Mouse (Mus musculus) CH12.LX (cell line): ENCODE data around the gene Snrpd2. TPM values are rescaled to one million over a fixed set of nuclear protein-coding genes. Genes with fewer than 3 reads are reported as not detected.
A peak's percentile ranks its signal among the peaks of the same experiment; 100 is the strongest.

Experiments used
- DNase-seq: peaks from one replicate; pipeline ENCODE4 v3.0.0-alpha.2; 2013; ENCODE audit errors: extremely low read depth
- H3K27ac ChIP-seq: 2 replicates; pipeline ENCODE4 v1.5.1; 2012; ENCODE audit warnings: low read depth, mild to moderate bottlenecking, control low read depth, moderate library complexity; ENCODE audit not compliant: insufficient read depth
- H3K27me3 ChIP-seq: replicated peaks from 2 replicates; pipeline ENCODE3; 2012; ENCODE audit warnings: inconsistent platforms
- H3K36me3 ChIP-seq, 2 experiments: replicated peaks in 1 of 2; 2 replicates each; pipeline versions ENCODE3 to v1.6.1; 2012; ENCODE audit warnings: inconsistent platforms in 1 of 2, low read length in 1 of 2, mild to moderate bottlenecking in 1 of 2, mixed read lengths in 1 of 2, moderate library complexity in 1 of 2; ENCODE audit not compliant: control insufficient read depth in 1 of 2, insufficient read depth in 1 of 2
- H3K4me1 ChIP-seq, 2 experiments: 2 replicates each; pipeline ENCODE4 v1.6.1; 2012; ENCODE audit warnings: inconsistent platforms in 1 of 2, moderate library complexity in 1 of 2; ENCODE audit not compliant: insufficient read depth in 2 of 2, control insufficient read depth in 1 of 2
- H3K4me2 ChIP-seq: 2 replicates; pipeline ENCODE4 v1.6.1; 2012; ENCODE audit warnings: low read depth, mild to moderate bottlenecking, control low read depth; ENCODE audit not compliant: poor library complexity, insufficient read depth, severe bottlenecking
- H3K4me3 ChIP-seq, 3 experiments: fragments of 150-350 bp in 1 of 3; sonication (generic) in 1 of 3; replicated peaks in 1 of 3; 2 replicates each; pipeline versions ENCODE3 to v1.5.1; 2011 to 2012; ENCODE audit warnings: low read depth in 2 of 3, low read length in 2 of 3, mild to moderate bottlenecking in 2 of 3, moderate library complexity in 2 of 3, control low read depth in 1 of 3, improper control_type of control experiment in 1 of 3, inconsistent platforms in 1 of 3, mixed read lengths in 1 of 3; ENCODE audit not compliant: poor library complexity in 1 of 3
- H3K79me2 ChIP-seq: replicated peaks from 2 replicates; pipeline ENCODE4 v1.6.1; 2012; ENCODE audit warnings: mild to moderate bottlenecking, moderate library complexity; ENCODE audit not compliant: control insufficient read depth, poor library complexity, insufficient read depth, severe bottlenecking; ENCODE audit errors: extremely low read depth
- H3K9ac ChIP-seq: 2 replicates; pipeline ENCODE4 v1.6.1; 2012; ENCODE audit warnings: low read depth, mild to moderate bottlenecking, control low read depth, moderate library complexity; ENCODE audit not compliant: insufficient read depth
- H3K9me3 ChIP-seq: replicated peaks from 2 replicates; pipeline ENCODE3; 2012; ENCODE audit warnings: low read length, inconsistent platforms, mixed read lengths
- BHLHE40 ChIP-seq: IDR thresholded peaks from 2 replicates; pipeline ENCODE4 v1.6.1; 2011; ENCODE audit warnings: mild to moderate bottlenecking, low read depth, low read length, improper control_type of control experiment
- CHD1 ChIP-seq: IDR thresholded peaks from 2 replicates; pipeline ENCODE4 v1.6.1; 2012; ENCODE audit warnings: low read depth, low read length, improper control_type of control experiment, inconsistent platforms
- CHD2 ChIP-seq: IDR thresholded peaks from 2 replicates; pipeline ENCODE4 v1.6.1; 2011; ENCODE audit warnings: low read length, improper control_type of control experiment
- E2F4 ChIP-seq: IDR thresholded peaks from 2 replicates; pipeline ENCODE4 v1.6.1; 2011; ENCODE audit warnings: low read depth, low read length, improper control_type of control experiment; ENCODE audit not compliant: insufficient replicate concordance
- GABPA ChIP-seq: IDR thresholded peaks from 2 replicates; pipeline ENCODE4 v1.6.1; 2012; ENCODE audit warnings: low read depth, low read length, improper control_type of control experiment, inconsistent platforms; ENCODE audit not compliant: insufficient replicate concordance
- IRF4 ChIP-seq: IDR thresholded peaks from 2 replicates; pipeline ENCODE4 v1.6.1; 2014; ENCODE audit warnings: low read depth, mild to moderate bottlenecking, inconsistent platforms, low read length, improper control_type of control experiment
- JUN ChIP-seq: IDR thresholded peaks from 2 replicates; pipeline ENCODE4 v1.6.1; 2011; ENCODE audit warnings: low read depth, mild to moderate bottlenecking, low read length, improper control_type of control experiment, moderate library complexity; ENCODE audit not compliant: insufficient read depth
- KAT2A ChIP-seq: IDR thresholded peaks from 2 replicates; pipeline ENCODE4 v1.6.1; 2012; ENCODE audit warnings: low read length, improper control_type of control experiment, inconsistent platforms; ENCODE audit not compliant: insufficient replicate concordance
- MAFK ChIP-seq: IDR thresholded peaks from 2 replicates; pipeline ENCODE4 v1.6.1; 2011; ENCODE audit warnings: low read length, improper control_type of control experiment; ENCODE audit not compliant: insufficient replicate concordance
- MEF2A ChIP-seq: IDR thresholded peaks from 2 replicates; pipeline ENCODE4 v1.6.1; 2014; ENCODE audit warnings: low read depth, mild to moderate bottlenecking, inconsistent platforms, low read length, improper control_type of control experiment, borderline replicate concordance
- MXI1 ChIP-seq: IDR thresholded peaks from 2 replicates; pipeline ENCODE4 v1.6.1; 2011; ENCODE audit warnings: mild to moderate bottlenecking, low read depth, low read length, improper control_type of control experiment
- NELFE ChIP-seq: IDR thresholded peaks from 2 replicates; pipeline ENCODE4 v1.6.1; 2011; ENCODE audit warnings: low read depth, low read length, improper control_type of control experiment
- NRF1 ChIP-seq: IDR thresholded peaks from 2 replicates; pipeline ENCODE4 v1.6.1; 2014; ENCODE audit warnings: low read depth, mild to moderate bottlenecking, inconsistent platforms, low read length, improper control_type of control experiment, moderate library complexity
- PAX5 ChIP-seq: IDR thresholded peaks from 2 replicates; pipeline ENCODE4 v1.6.1; 2012; ENCODE audit warnings: low read length, inconsistent platforms, mixed read lengths
- POLR2A ChIP-seq: IDR thresholded peaks from 2 replicates; pipeline ENCODE4 v1.6.1; 2011; ENCODE audit warnings: low read depth, mild to moderate bottlenecking, improper control_type of control experiment, low read length
- RAD21 ChIP-seq: IDR thresholded peaks from 2 replicates; pipeline ENCODE4 v1.6.1; 2011; ENCODE audit warnings: low read depth, mild to moderate bottlenecking, low read length, improper control_type of control experiment, moderate library complexity
- RCOR1 ChIP-seq: conservative IDR thresholded peaks from 2 replicates; pipeline ENCODE4 v1.6.1; 2012; ENCODE audit warnings: low read depth, mild to moderate bottlenecking, inconsistent platforms, low read length, improper control_type of control experiment
- TBP ChIP-seq: conservative IDR thresholded peaks from 2 replicates; pipeline ENCODE4 v1.6.1; 2011; ENCODE audit warnings: low read depth, low read length, improper control_type of control experiment
- TCF12 ChIP-seq: IDR thresholded peaks from 2 replicates; pipeline ENCODE4 v1.6.1; 2014; ENCODE audit warnings: low read depth, mild to moderate bottlenecking, inconsistent platforms, low read length, improper control_type of control experiment
- USF1 ChIP-seq: IDR thresholded peaks from 2 replicates; pipeline ENCODE4 v1.6.1; 2014; ENCODE audit warnings: low read depth, mild to moderate bottlenecking, inconsistent platforms, low read length, improper control_type of control experiment
- USF2 ChIP-seq: conservative IDR thresholded peaks from 2 replicates; pipeline ENCODE4 v1.6.1; 2011; ENCODE audit warnings: low read depth, low read length, improper control_type of control experiment
- ZC3H11A ChIP-seq: IDR thresholded peaks from 2 replicates; pipeline ENCODE4 v1.6.1; 2012; ENCODE audit warnings: low read depth, mild to moderate bottlenecking, inconsistent platforms, low read length, improper control_type of control experiment
- ZKSCAN1 ChIP-seq: IDR thresholded peaks from 2 replicates; pipeline ENCODE4 v1.6.1; 2012; ENCODE audit warnings: low read depth, inconsistent platforms, low read length, improper control_type of control experiment, borderline replicate concordance
- ZMIZ1 ChIP-seq: IDR thresholded peaks from 2 replicates; pipeline ENCODE4 v1.6.1; 2012; ENCODE audit warnings: low read depth, mild to moderate bottlenecking, inconsistent platforms, low read length, improper control_type of control experiment
- dilution Hi-C: fragments of 300-500 bp; cut with MboI; formaldehyde crosslinking; loops from 2 replicates; pipeline ENCODE4 v1.14.3; 2020; ENCODE audit warnings: low sequenced_read_pairs; ENCODE audit not compliant: extremely low pct_unique_long_range_greater_than_20kb, extremely low pct_ligation_motif_present
- in situ Hi-C: fragments of 300-500 bp; cut with MboI; formaldehyde crosslinking; loops from 3 replicates; pipeline ENCODE4 v1.14.3; 2019; ENCODE audit warnings: low sequenced_read_pairs, low pct_ligation_motif_present, low pct_unique_long_range_greater_than_20kb, mixed read lengths
- polyA plus RNA-seq: library from polyadenylated mRNA; unstranded; fragments of >175 nt; gene quantifications from 2 replicates; pipeline ENCODE4 v1.2.1, GENCODE M21; 2012; ENCODE audit warnings: low read depth; ENCODE audit not compliant: insufficient read length
- total RNA-seq, 2 experiments: library from RNA; depleted of rRNA; stranded (reverse); fragments of 300-350 nt in 1 of 2; fragments of >200 nt in 1 of 2; gene quantifications; 2 replicates each; pipeline ENCODE4 v1.2.3; 2012 to 2014

Snrpd2 gene
- total and polyA plus RNA-seq, 3 experiments = 177 to 348 (median 213) TPM

DNA sequence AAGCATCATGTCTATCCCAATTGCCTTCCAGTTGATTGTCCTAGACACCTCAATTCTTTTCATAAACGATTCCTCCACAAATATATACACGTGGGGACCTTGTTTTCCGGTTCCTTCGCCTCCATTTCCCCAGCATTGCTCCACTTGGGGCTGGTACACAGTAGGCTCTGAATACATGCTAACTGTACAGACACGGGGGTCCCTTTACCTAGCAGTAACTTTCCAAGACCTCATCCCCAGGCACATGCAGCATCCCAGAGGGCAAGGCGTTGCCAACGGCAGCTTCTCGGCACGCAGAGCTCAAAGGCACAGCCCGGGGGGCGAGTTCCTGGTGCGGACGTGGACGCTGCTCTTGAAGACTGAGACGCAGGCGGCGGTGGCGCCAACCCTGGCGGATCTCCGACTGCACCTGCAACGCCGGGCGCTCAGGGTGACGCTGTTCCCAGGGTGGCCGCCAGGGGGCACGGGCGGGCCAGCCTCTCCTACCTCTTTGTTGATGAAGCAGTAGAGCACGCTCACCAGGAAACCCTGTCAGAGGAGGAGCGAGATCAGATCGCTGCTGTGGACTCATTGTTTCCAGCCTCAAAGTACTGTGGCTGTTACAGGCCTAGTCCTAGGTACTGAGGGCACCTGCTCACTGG is 7.8 kb downstream of the Snrpd2 start (continued):
- TF ChIP-seq TCF12 = peak; percentile 77
- TF ChIP-seq MEF2A = peak; percentile 66
- TF ChIP-seq USF2 = no peak
- no peak for TF ChIP-seq RCOR1
- no peak for TF ChIP-seq ZKSCAN1
- TF ChIP-seq TBP = no peak
- TF ChIP-seq MXI1 = peak; percentile 61; the same call in 1 of the 2 replicates
- peak; percentile 69 for TF ChIP-seq JUN
- no peak for TF ChIP-seq PAX5

DNA sequence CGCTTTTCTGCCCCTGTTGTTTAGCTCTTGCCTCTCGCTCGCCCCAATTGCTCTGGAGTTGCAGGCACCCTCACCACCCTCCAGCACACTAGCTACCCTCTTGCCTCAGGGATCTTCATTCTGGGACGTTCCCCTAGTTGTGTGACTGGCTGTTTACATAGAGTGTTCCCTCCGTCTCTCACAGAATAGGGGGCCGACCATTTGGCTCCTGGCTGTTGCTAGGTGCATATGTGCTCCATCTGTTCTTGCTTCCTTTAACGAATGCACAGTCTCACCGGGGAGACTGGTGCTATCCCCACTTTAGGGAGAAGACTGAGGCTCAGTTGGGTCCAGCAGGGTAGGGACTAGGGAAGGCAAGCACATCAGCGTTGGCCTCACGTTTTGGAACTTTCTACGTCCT is 9.1 kb downstream of the Snrpd2 start:
- no peak for DNase-seq
- no peak overlapping the region for H3K4me3 ChIP-seq
- H3K36me3 ChIP-seq = peaks cover 8 to 50% of the 10 kb centered on the region in 2 experiments
- dilution Hi-C loops = no loop called here
- no peak overlapping the region for H3K4me2 ChIP-seq
- no peak overlapping the region for H3K27ac ChIP-seq
- no peak for TF ChIP-seq GABPA
- no peak for TF ChIP-seq USF1
- TF ChIP-seq ZC3H11A = no peak
- no peak for TF ChIP-seq MXI1
- no peak for TF ChIP-seq KAT2A
- no peak for TF ChIP-seq CHD1
- TF ChIP-seq POLR2A = no peak
- no peak for TF ChIP-seq NRF1
- no peak for TF ChIP-seq BHLHE40
- TF ChIP-seq MEF2A = no peak
- TF ChIP-seq MAFK = no peak
- no peak for TF ChIP-seq JUN
- TF ChIP-seq NELFE = no peak
- TF ChIP-seq IRF4 = no peak
- no peak for TF ChIP-seq RAD21
- TF ChIP-seq USF2 = no peak
- no peak for TF ChIP-seq PAX5
- TF ChIP-seq CHD2 = no peak
- no peak for TF ChIP-seq E2F4
- TF ChIP-seq ZMIZ1 = no peak
- H3K9me3 ChIP-seq = no peaks in the 10 kb centered on the region
- in situ Hi-C loops = no loop called here
- H3K27me3 ChIP-seq = peaks cover 3% of the 10 kb centered on the region
- H3K79me2 ChIP-seq = no peaks in the 10 kb centered on the region
- H3K4me1 ChIP-seq = peaks cover 5 to 8% of the 10 kb centered on the region in 2 experiments
- H3K9ac ChIP-seq = no peak overlapping the region
